Mouse (Mus musculus) E14TG2a.4 (cell line): ENCODE data around the gene Tmem260.

Source experiments
- CTCF ChIP-seq: conservative IDR thresholded peaks from 2 replicates; pipeline ENCODE4 v1.5.1; 2014; ENCODE audit warnings: low read length
- NANOG ChIP-seq: IDR thresholded peaks from 2 replicates; pipeline ENCODE4 v1.6.1; 2014; ENCODE audit warnings: borderline replicate concordance, low read length, mixed read lengths
- POU5F1 ChIP-seq: IDR thresholded peaks from 2 replicates; pipeline ENCODE4 v1.6.1; 2014; ENCODE audit warnings: low read length, borderline replicate concordance

- no peak for TF ChIP-seq CTCF
- no peak for TF ChIP-seq POU5F1
- no peak for TF ChIP-seq NANOG
Observed at GRCm38 (mm10) chr14:48553216-48553615, 107.3 kb downstream of the Tmem260 start.
